Mouse (Mus musculus): ENCODE data around the gene Cflar. TPM values are rescaled to one million over a fixed set of nuclear protein-coding genes. Genes with fewer than 3 reads are reported as not detected.

The Cflar gene
- total RNA-seq, 2 experiments from 2014 or later, result 65.7 to 68.1 TPM

Other genes starting within 250 kb of the Cflar start
- gene Orc2, start 206.4 kb upstream of the Cflar start, total RNA-seq (2021), result 10 to 100 TPM; 12.7 to 16.1 TPM
- 10 to 100 TPM; 12.5 to 15.7 TPM for gene Fam126b, start 125.2 kb upstream of the Cflar start, total RNA-seq (2021)
- 100 to 1,000 TPM; 233 to 237 TPM for gene Ndufb3, start 125.1 kb upstream of the Cflar start, total RNA-seq (2021)
- under 1 TPM in 1 of 2 experiments, not detected in 1; 0.60 TPM for gene Als2cr12, start 15.5 kb upstream of the Cflar start, total RNA-seq (2021)
- gene Casp8, start 83.9 kb downstream of the Cflar start, total RNA-seq (2021), result 10 to 100 TPM; 12.6 to 16.3 TPM